Comparison of ENCODE assay signal across 23 mouse cellular contexts in the genomic region with DNA sequence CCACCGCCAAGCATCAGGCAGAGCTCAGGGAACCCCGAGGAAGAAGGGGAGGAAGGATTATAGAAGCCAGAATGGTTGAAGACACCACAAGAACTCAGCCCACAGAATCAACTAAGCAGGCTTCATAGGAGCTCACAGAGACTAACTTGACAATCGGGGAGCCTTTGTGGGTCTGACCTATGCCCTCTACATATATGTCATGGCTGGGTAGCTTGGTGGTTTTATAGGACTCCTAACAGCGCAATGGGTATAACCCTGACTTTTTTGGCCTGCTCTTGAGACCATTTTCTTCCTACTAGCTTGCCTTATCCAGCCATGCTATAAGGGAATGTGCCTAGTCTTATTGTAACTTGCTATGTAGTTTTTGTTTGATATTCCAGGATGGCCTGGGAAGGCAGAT. TPM values are rescaled to one million over a fixed set of nuclear protein-coding genes. Genes with fewer than 3 reads are reported as not detected.
DNase-seq lines count a peak whose midpoint lies in the region; ATAC-seq lines count a peak whose summit lies in the region.
"Had no signal": no experiment of that assay in that cellular context is flagged by ENCODE, and none has a peak within 500 bp of the region (broad histone marks: within the 10 kb centered on the region; RNA-seq: fewer than 3 reads in every experiment).

No protein-coding gene starts in this region.

- peak; percentile 59 for DNase-seq in heart, adult 11 months
- DNase-seq in heart, postnatal 10 days = no peak
- peak; percentile 75 for DNase-seq in midbrain, embryonic 11.5 days (ENCODE audit: low spot score, missing footprints)
- DNase-seq in limb, embryonic 10.5 days (ENCODE audit: low spot score) = no peak
- DNase-seq: adrenal gland, adult 2 months; adrenal gland, postnatal 10 days; adrenal gland, postnatal 25 days; B cell, adult 2 months; cerebellum, adult 11-12 months; cerebellum, adult 2 months; cerebellum, adult 9-10 months; cerebellum, postnatal 14 days; cerebellum, postnatal 36 days; embryo, embryonic 11 days had no signal

- no peak overlapping the region for H3K4me3 ChIP-seq in midbrain, embryonic 11.5 days (ENCODE audit: low read depth, low read length)
- H3K4me3 ChIP-seq in midbrain, embryonic 16.5 days (ENCODE audit: low read depth, low read length) = no peak overlapping the region
- no peak overlapping the region for H3K4me3 ChIP-seq in limb, embryonic 10.5 days
- H3K4me3 ChIP-seq: embryonic facial prominence, embryonic 13.5 days; embryonic facial prominence, embryonic 15.5 days; erythroblast, embryonic 14.5 days; forebrain, embryonic 10.5 days; forebrain, embryonic 12.5 days had no signal

- WGBS in midbrain, embryonic 11.5 days = 94% methylated on average over 4 of the region's 4 CpGs
- WGBS in midbrain, embryonic 16.5 days = 85% methylated on average over 4 of the region's 4 CpGs
- 94% methylated on average over 4 of the region's 4 CpGs for WGBS in limb, embryonic 10.5 days

- H3K9me3 ChIP-seq in midbrain, embryonic 11.5 days (ENCODE audit: control insufficient read depth, low read length) = no peaks in the 10 kb centered on the region
- H3K9me3 ChIP-seq in midbrain, embryonic 16.5 days (replicated peaks; ENCODE audit: control insufficient read depth, low read length, poor library complexity, severe bottlenecking) = no peaks in the 10 kb centered on the region
- no peaks in the 10 kb centered on the region for H3K9me3 ChIP-seq in limb, embryonic 10.5 days (replicated peaks)
- H3K9me3 ChIP-seq: embryonic facial prominence, embryonic 13.5 days; embryonic facial prominence, embryonic 15.5 days; forebrain, embryonic 10.5 days; forebrain, embryonic 12.5 days had no signal

- H3K4me1 ChIP-seq in midbrain, embryonic 11.5 days (ENCODE audit: control insufficient read depth, insufficient read depth, low read length) = peaks cover 5% of the 10 kb centered on the region; the same call in 1 of the 2 replicates
- no peaks in the 10 kb centered on the region for H3K4me1 ChIP-seq in midbrain, embryonic 16.5 days (ENCODE audit: control insufficient read depth, insufficient read depth, low read length)
- H3K4me1 ChIP-seq in limb, embryonic 10.5 days = no peaks in the 10 kb centered on the region
- H3K4me1 ChIP-seq: embryonic facial prominence, embryonic 13.5 days; embryonic facial prominence, embryonic 15.5 days had no signal

- no peak overlapping the region for H3K27ac ChIP-seq in midbrain, embryonic 11.5 days (ENCODE audit: low read depth, low read length)
- no peak overlapping the region for H3K27ac ChIP-seq in midbrain, embryonic 16.5 days (ENCODE audit: low read length)
- H3K27ac ChIP-seq in limb, embryonic 10.5 days = no peak overlapping the region
- H3K27ac ChIP-seq: embryonic facial prominence, embryonic 13.5 days; embryonic facial prominence, embryonic 15.5 days; forebrain, embryonic 10.5 days; forebrain, embryonic 12.5 days had no signal

- intact Hi-C loops in heart, postnatal 10 days (cut with DNase I) = no loop called here

- H3K9ac ChIP-seq in midbrain, embryonic 11.5 days (ENCODE audit: low read length) = no peak overlapping the region
- H3K9ac ChIP-seq in midbrain, embryonic 16.5 days (ENCODE audit: low read depth, low read length) = no peak overlapping the region
- H3K9ac ChIP-seq: embryonic facial prominence, embryonic 13.5 days; embryonic facial prominence, embryonic 15.5 days; forebrain, embryonic 12.5 days had no signal

- no peaks in the 10 kb centered on the region for H3K27me3 ChIP-seq in midbrain, embryonic 11.5 days (ENCODE audit: control insufficient read depth, insufficient read depth, low read length)
- no peaks in the 10 kb centered on the region for H3K27me3 ChIP-seq in midbrain, embryonic 16.5 days (ENCODE audit: control insufficient read depth, insufficient read depth, low read depth, low read length)
- H3K27me3 ChIP-seq in limb, embryonic 10.5 days (ENCODE audit: low read depth, poor library complexity, severe bottlenecking) = no peaks in the 10 kb centered on the region
- H3K27me3 ChIP-seq: embryonic facial prominence, embryonic 13.5 days; embryonic facial prominence, embryonic 15.5 days had no signal

- H3K4me2 ChIP-seq in midbrain, embryonic 11.5 days = no peak overlapping the region
- no peak overlapping the region for H3K4me2 ChIP-seq in midbrain, embryonic 16.5 days (ENCODE audit: low read length)
- H3K4me2 ChIP-seq: embryonic facial prominence, embryonic 13.5 days; embryonic facial prominence, embryonic 15.5 days; forebrain, embryonic 12.5 days had no signal

- no peaks in the 10 kb centered on the region for H3K36me3 ChIP-seq in midbrain, embryonic 11.5 days (ENCODE audit: control insufficient read depth, insufficient read depth, low read length)
- H3K36me3 ChIP-seq in midbrain, embryonic 16.5 days (ENCODE audit: control insufficient read depth, insufficient read depth, low read length) = no peaks in the 10 kb centered on the region
- H3K36me3 ChIP-seq in limb, embryonic 10.5 days = no peaks in the 10 kb centered on the region
- H3K36me3 ChIP-seq: embryonic facial prominence, embryonic 13.5 days; embryonic facial prominence, embryonic 15.5 days; forebrain, embryonic 10.5 days; forebrain, embryonic 12.5 days had no signal

- ATAC-seq in midbrain, embryonic 11.5 days (ENCODE audit: low FRiP score) = no peak
- ATAC-seq in midbrain, embryonic 16.5 days = no peak
- ATAC-seq: CD4-positive, CD25-positive, alpha-beta regulatory T cell, adult 4 months; forebrain, embryonic 14.5 days; forebrain, embryonic 16.5 days had no signal

RNA-seq across cellular contexts. Expression of gene Pttg1, which starts 29.8 kb away (rescaled TPM):
- 10 to 100 TPM; 64.1 to 70.3 TPM for total RNA-seq in heart, postnatal 10 days (2021)
- 89.0 and 97.1 TPM in 2 replicates for polyA plus RNA-seq in midbrain, embryonic 11.5 days (2014; fragmentation: Nextera tagmentation; extraction: Ambion mirVana)
- polyA plus RNA-seq in midbrain, embryonic 16.5 days (2015; fragmentation: Nextera tagmentation; extraction: Ambion mirVana) = 49.1 and 53.2 TPM in 2 replicates
- 86.4 and 104 TPM in 2 replicates for polyA plus RNA-seq in limb, embryonic 10.5 days (2016; fragmentation: Nextera tagmentation; extraction: Ambion mirVana)

RNA-seq across cellular contexts. Expression of gene Slu7, which starts 37.3 kb away (rescaled TPM):
- total RNA-seq in heart, postnatal 10 days (2021) = 10 to 100 TPM; 29.5 to 31.4 TPM
- 71.6 and 76.7 TPM in 2 replicates for polyA plus RNA-seq in midbrain, embryonic 11.5 days (2014; fragmentation: Nextera tagmentation; extraction: Ambion mirVana)
- polyA plus RNA-seq in midbrain, embryonic 16.5 days (2015; fragmentation: Nextera tagmentation; extraction: Ambion mirVana) = 62.6 and 65.3 TPM in 2 replicates
- polyA plus RNA-seq in limb, embryonic 10.5 days (2016; fragmentation: Nextera tagmentation; extraction: Ambion mirVana) = 49.2 and 59.9 TPM in 2 replicates

Comparison
In these comparisons a context has a peak if more than half of its experiments do, and no peak if none do; other contexts are left out.
1. DNase-seq: peak in heart, adult 11 months (single experiment) and midbrain, embryonic 11.5 days (single experiment); none in heart, postnatal 10 days (0 of 2) and limb, embryonic 10.5 days (single experiment).